Mouse (Mus musculus) liver, postnatal 0 days (tissue): Measurements from ENCODE around the gene Esyt1.

ENCODE experiments used
- CTCF ChIP-seq: sonication (generic); IDR thresholded peaks from 2 replicates; pipeline ENCODE4 v1.5.1; 2016; ENCODE audit warnings: antibody characterized with exemption, low read depth
- EP300 ChIP-seq: IDR thresholded peaks from 2 replicates; pipeline ENCODE4 v1.6.1; 2016; ENCODE audit warnings: antibody characterized with exemption, low read depth, mild to moderate bottlenecking

DNA sequence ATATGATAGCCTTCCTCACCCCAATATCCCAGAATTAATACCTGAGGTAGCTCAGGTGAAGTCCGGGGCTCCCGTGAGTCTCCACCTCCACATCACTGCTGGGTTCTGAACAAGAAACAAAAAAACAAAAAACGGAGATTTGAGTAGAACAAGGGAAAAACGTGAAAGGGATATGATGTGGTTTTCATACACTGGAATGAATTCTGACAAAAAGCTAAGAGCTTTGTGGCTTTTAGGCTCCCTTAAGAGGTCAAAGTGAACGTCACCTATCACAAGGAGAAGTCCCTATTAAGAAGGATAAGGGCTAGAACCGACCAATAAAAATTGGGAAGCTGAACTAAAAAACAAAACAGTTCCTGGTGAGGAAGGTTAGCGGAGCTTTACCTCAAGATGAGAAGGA lies 21.1 kb upstream of the Esyt1 start:
- TF ChIP-seq CTCF (no peak), EP300 (no peak)
